Mouse (Mus musculus) erythroid progenitor cell, adult 5-6 weeks (primary cell): ENCODE data around the gene Rbm47. TPM values are rescaled to one million over a fixed set of nuclear protein-coding genes. Genes with fewer than 3 reads are reported as not detected.

Source experiments
- ATAC-seq: replicated peaks from 2 replicates; pipeline ENCODE4 v1.8.0; 2016; ENCODE audit warnings: moderate number of reproducible peaks, mild to moderate bottlenecking, moderate TSS enrichment, inconsistent platforms; ENCODE audit not compliant: poor library complexity, low FRiP score, severe bottlenecking
- total RNA-seq, 2 experiments: library from RNA; stranded (forward) in 1 of 2; stranded (reverse) in 1 of 2; fragments of 150-400 nt in 1 of 2; fragments of 186-747, 209-891 nt in 1 of 2; gene quantifications; 2 replicates each; pipeline versions ENCODE4 v1.2.3 to v1.2.4; 2015 to 2017; ENCODE audit warnings: low replicate concordance in 2 of 2

Gene Rbm47
- total RNA-seq, 2 experiments from 2014 or later = 0.42 to 4.7 TPM

GRCm38 (mm10) chr5:66039813-66040212 is 133.1 kb downstream of the Rbm47 start:
- no peak for ATAC-seq

DNA sequence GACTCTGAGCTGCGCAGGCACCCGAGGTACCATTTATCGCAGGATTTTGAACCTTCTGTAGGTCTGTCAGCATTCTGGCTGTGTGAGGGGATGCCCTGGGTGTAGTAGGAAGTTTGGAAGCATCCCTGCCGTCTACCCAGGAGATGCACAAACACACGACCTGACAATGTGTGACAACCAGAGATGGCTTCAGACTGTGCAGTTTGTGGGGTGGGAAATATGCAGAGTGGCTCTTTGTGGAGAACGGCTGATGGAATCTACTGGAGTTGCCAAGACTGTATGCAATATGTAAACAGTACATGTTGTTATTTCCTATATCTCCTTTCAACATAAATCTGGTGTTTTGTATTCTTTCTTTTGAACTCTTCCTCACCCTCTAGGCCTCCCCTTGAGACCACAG is 135.9 kb downstream of the Rbm47 start:
- ATAC-seq = no peak

DNA sequence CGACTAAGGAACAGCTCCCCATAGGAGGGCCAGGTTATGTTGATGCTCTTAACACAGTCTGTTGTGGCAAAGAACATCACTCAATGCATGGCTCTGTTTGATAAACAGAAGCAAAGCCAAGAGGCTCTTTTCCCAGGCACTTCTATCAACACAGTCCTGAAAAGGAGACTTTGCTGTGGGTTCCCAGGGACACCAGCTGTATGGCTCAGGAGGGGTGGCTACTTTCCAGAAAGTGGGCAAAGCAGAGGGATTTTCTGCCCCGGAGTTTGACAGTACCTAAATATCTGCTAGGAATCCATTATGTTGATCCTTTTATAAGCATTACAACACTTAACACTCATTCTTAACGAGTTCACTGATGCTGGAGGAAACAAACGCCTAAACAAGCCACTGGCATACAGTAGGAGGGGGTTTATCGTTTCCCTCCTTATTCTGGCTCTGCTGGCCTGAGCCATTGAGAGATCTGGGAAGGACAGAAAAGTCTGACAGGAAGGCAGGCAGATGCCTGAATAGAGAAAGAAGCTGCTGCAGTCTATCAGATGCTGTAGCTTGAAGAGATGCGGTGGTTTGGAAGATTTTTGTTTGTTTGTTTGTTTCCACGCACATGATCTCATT is 136.4 kb downstream of the Rbm47 start:
- no peak for ATAC-seq

DNA sequence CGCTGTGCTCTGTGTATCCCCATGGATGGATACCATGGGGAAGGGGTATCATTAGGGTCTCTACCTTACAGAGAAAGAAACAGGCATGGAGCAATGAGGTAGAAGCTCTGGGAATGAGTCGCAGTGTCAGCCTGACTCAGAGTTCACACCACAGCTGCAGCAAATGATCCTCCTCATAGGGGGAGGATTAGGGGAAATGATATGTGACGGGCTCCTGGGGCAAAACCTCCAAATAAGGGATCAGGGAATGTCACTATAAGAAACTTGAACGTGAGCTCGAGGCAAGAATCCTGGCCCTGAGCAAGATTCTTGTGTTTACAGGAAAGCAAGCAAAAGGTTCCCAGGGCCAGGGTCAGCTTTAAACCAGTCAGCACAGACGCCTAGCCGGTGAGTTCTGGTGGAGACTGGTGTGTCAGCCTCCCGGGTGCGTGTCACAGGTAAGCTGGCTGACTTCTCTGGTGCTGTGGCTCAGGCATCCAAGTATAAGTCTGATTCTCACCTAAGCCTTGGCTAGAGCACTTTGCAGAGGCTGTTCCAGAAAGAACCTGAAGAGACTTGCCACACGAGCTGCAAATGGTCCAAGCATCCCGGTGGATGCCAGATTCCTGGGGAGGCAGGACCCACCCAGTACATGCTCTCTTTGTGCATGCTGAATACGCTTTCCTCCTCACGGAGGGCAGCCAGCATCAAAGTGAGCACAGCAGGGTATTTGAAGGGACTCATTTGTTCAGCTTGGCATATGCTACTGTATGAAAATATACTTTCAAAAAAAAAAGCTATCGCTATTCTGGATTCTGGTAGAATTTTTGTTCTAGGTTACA is 138.3 kb downstream of the Rbm47 start:
- no peak for ATAC-seq

- ATAC-seq = no peak
Measured at GRCm38 (mm10) chr5:66032826-66033225, 140.1 kb downstream of the Rbm47 start.

DNA sequence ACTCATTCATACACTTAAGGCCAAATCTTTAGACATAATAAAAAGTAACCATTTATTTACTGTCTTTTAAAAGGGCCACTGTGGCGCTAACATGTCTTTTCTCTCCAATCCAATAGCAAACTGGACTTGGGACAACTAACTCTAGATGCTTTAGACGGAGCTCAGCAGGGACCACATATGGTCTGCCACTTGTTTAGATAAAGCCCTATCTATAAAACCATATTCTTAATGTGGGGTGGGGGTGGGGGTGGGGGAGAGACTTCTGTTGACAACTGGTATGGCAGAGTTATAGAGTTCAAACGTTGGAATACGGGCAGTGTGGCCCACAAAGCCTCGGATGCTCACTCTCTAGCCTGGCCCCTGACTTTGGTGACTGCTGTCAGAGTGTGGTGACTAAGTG is 141.2 kb downstream of the Rbm47 start:
- no peak for ATAC-seq

GRCm38 (mm10) chr5:66028232-66028631 is 144.7 kb downstream of the Rbm47 start:
- no peak for ATAC-seq

- ATAC-seq = no peak
Measured at GRCm38 (mm10) chr5:66027206-66027605, 145.7 kb downstream of the Rbm47 start.

DNA sequence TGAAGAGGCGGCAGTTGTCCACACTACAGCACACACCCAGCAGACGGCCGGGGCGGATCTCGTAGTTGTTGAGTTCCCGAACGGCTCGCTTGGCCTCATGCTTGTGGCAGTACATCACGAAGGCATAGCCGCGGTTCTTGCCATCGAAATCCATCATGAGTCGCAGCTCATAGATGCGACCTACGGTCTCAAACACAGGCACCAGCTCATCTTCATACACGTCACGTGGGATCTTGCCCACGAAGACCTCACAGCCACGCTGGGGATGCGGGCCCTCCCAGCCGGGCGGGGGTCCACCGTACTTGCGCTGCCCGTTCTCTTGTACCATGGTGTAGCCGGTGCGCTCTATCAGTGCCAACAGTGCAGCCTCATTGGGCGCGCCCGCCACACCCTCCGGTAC is 146.1 kb downstream of the Rbm47 start:
- no peak for ATAC-seq

GRCm38 (mm10) chr5:66015449-66015961 is 157.4 kb downstream of the Rbm47 start:
- ATAC-seq = no peak

- ATAC-seq = no peak
Measured at GRCm38 (mm10) chr5:66014437-66014836, 158.5 kb downstream of the Rbm47 start.

GRCm38 (mm10) chr5:66013999-66014398 is 158.9 kb downstream of the Rbm47 start:
- ATAC-seq = no peak

DNA sequence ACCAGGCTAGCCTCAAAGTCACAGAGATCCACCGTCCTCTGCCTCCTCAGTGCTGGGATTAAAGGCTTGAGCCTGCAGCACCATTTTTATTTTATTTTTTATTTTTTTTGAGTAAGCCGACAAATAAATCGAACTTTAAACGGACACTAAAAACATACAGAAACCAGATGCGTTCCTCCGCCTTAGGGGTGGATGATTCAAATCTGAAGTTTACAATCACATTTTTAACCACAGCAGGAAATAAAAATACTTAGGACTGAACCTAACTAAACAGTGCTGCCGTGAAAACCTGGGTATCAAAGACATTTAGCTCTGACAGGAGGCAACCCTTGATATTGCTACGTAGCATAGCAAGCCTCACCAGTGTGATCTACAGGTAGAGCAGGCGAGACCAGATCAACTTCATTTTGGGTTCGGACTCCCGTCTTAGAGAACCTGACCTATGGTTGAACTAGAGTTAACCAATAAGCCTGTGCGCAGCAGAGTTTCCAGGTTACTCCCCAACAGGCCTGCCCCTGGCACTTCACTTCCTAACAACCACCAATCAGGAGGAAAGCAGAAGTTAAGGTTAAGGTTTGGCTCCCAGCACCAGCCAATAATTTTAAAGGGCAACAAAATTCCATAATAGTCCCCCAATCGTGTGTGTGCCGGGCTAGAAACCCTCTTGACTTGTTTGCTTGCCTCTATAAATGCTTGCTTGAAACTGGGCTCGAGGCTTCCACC is 164.5 kb downstream of the Rbm47 start:
- ATAC-seq = no peak

GRCm38 (mm10) chr5:66005041-66005678 is 167.8 kb downstream of the Rbm47 start:
- no peak for ATAC-seq

- ATAC-seq = no peak
Measured at GRCm38 (mm10) chr5:66004134-66004925, 168.6 kb downstream of the Rbm47 start, which contains the start of gene 9130230L23Rik. Gene 9130230L23Rik, minus strand, starts transcription at chr5:66004285.

- no peak for ATAC-seq
Measured at GRCm38 (mm10) chr5:66001232-66001631, 171.7 kb downstream of the Rbm47 start.

DNA sequence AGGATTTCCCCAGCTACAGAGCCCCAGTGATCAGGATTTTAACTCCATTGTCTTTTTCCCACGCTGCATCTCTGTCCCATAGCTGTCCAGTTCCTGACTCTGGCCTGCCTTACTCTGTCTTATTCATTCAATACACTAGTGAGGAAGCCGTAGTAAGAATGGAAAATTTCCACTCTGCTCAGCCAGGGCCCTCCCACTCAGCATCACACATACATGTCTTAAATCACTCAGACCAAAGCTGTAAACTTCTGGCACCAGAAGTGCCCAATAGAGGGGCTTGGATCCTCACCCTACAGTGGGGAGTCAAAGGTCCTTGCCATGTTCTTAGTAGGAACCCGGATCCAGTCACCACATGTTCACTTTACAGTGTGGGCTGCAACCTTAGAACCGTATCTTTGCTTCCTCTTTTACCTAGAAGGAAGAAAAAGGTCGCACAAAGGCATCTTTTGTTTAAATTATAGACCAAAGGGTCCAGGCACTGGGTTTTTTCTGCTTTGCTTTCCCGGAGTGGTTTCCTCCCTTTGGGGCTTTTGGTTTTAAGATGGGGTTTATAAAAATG is 172.3 kb downstream of the Rbm47 start:
- no peak for ATAC-seq

DNA sequence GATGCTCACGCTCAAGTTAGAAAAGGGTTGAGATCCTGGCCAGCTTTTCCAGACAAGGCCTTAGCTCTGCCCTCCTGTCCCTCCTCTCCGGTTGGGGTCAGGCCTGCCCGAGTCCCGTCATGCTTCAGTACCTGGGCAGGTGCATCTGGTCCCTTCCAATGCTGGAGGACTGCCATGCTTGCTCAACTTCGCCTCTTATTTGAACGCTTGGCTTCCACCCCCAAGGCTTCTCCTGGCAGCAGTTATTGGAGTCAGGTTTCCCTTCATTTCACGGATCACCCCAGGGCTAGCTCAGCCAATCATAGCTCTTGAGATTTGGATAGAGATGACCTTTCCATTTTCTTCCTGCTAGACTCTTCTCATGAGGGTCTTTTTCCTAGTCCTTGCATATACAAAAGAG is 172.8 kb downstream of the Rbm47 start:
- no peak for ATAC-seq

DNA sequence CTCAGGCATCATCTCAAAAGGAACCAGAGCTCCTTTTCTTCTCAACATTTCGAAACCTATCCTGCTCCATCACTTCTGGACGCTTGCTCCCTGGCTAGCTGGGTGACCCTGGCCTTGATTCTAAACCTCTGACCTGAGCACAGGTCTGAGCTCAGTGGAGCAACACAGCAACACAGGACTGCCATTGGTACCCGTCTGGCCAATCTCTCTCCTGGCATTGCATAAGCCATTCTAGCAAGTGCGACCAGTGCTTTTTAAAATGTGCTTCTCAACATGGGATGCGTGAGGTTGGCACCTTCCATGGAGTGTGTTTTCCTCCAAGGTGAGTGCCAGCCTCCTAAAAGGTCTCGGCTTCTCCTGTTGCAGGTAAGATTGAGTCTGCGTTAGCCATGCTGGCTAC is 173.8 kb downstream of the Rbm47 start:
- ATAC-seq = no peak
